Mouse (Mus musculus) liver, adult 2 months (tissue): ENCODE data around the gene Ift20.

ENCODE experiments used
- CTCF ChIP-seq: fragments of 200-500 bp; IDR thresholded peaks from 2 replicates; pipeline ENCODE4 v1.5.1; 2011; ENCODE audit warnings: low read depth, low read length, control low read depth
- POLR2A ChIP-seq: fragments of 200-500 bp; IDR thresholded peaks from 2 replicates; pipeline ENCODE4 v1.6.1; 2011; ENCODE audit warnings: low read length, control low read depth; ENCODE audit not compliant: insufficient read depth; ENCODE audit errors: extremely low read depth

DNA sequence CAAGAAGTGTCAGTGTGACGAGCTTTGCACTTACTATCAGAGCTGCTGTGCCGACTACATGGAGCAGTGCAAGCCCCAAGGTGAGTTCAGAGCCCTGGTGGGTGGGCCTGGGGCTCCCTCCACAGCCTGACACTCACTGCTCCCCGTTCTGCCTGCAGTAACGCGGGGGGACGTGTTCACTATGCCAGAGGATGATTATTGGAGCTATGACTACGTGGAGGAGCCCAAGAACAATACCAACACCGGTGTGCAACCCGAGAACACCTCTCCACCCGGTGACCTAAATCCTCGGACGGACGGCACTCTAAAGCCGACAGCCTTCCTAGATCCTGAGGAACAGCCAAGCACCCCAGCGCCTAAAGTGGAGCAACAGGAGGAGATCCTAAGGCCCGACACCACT lies 36.6 kb upstream of the Ift20 start:
- no peak for TF ChIP-seq CTCF
- TF ChIP-seq POLR2A: no peak
